Mouse (Mus musculus) lung, postnatal 0 days (tissue): ENCODE measurements around the gene Iqsec1. TPM values are rescaled to one million over a fixed set of nuclear protein-coding genes. Genes with fewer than 3 reads are reported as not detected.

Source experiments
- ATAC-seq: fragments of 200-750 bp; cut with Nextera tagmentation; 2 replicates; pipeline ENCODE4 v1.8.0; 2017; ENCODE audit warnings: moderate library complexity
- DNase-seq: peaks from one replicate; pipeline ENCODE4 v3.0.0-alpha.2; 2016; ENCODE audit warnings: low spot score
- H3K27ac ChIP-seq: fragments of 300-500 bp; sonication (generic); 2 replicates; pipeline ENCODE4 v1.5.1; 2014; ENCODE audit warnings: antibody characterized with exemption, mild to moderate bottlenecking, low read length, mixed read lengths
- H3K27me3 ChIP-seq: fragments of 300-500 bp; sonication (generic); replicated peaks from 2 replicates; pipeline ENCODE4 v1.6.1; 2014; ENCODE audit warnings: low read length, mixed read lengths; ENCODE audit not compliant: insufficient read depth
- H3K36me3 ChIP-seq: fragments of 300-500 bp; sonication (generic); 2 replicates; pipeline ENCODE4 v1.6.1; 2014; ENCODE audit warnings: low read length, mixed read lengths; ENCODE audit not compliant: insufficient read depth
- H3K4me1 ChIP-seq: fragments of 300-500 bp; sonication (generic); 2 replicates; pipeline ENCODE4 v1.6.1; 2014; ENCODE audit warnings: antibody characterized with exemption, low read depth, low read length, mixed read lengths; ENCODE audit not compliant: insufficient read depth
- H3K4me2 ChIP-seq: fragments of 300-500 bp; sonication (generic); replicated peaks from 2 replicates; pipeline ENCODE4 v1.6.1; 2014; ENCODE audit warnings: low read depth, mild to moderate bottlenecking, low read length, moderate library complexity, mixed read lengths
- H3K4me3 ChIP-seq: fragments of 300-500 bp; sonication (generic); 2 replicates; pipeline ENCODE4 v1.5.1; 2014; ENCODE audit warnings: low read depth, low read length
- H3K9ac ChIP-seq: fragments of 300-500 bp; sonication (generic); replicated peaks from 2 replicates; pipeline ENCODE4 v1.6.1; 2014; ENCODE audit warnings: low read depth, mild to moderate bottlenecking
- H3K9me3 ChIP-seq: fragments of 300-500 bp; sonication (generic); 2 replicates; pipeline ENCODE4 v1.6.1; 2016; ENCODE audit warnings: low read length, mixed read lengths
- CTCF ChIP-seq: IDR thresholded peaks from 2 replicates; pipeline ENCODE4 v1.5.1; 2016; ENCODE audit warnings: antibody characterized with exemption, mild to moderate bottlenecking
- EP300 ChIP-seq: IDR thresholded peaks from 2 replicates; pipeline ENCODE4 v1.6.1; 2016; ENCODE audit warnings: antibody characterized with exemption, mild to moderate bottlenecking, control low read depth
- WGBS: fragments of 180-500 bp; shearing (Covaris S2); extraction: QIAGEN DNeasy Blood & Tissue Kit; methylation state at CpG from one replicate; pipeline ENCODE4 v1.1.7; 2014; 5-methylcytosine and 5-hydroxymethylcytosine counted together
- polyA plus RNA-seq: library from polyadenylated mRNA; unstranded; fragments of >200 nt; fragmentation: Nextera tagmentation; extraction: Ambion mirVana; gene quantifications from 2 replicates; pipeline ENCODE4 v1.2.1, GENCODE M21; 2015

The Iqsec1 gene
- polyA plus RNA-seq, 1 experiment from 2014 or later = 18.6 TPM

GRCm38 (mm10) chr6:90819880-90820279 is 168.6 kb downstream of the Iqsec1 start:
- H3K4me3 ChIP-seq = no peak overlapping the region
- H3K4me2 ChIP-seq = no peak overlapping the region
- ATAC-seq (peak; percentile 49; the same call in 1 of the 2 replicates), DNase-seq (peak; percentile 36)
- TF ChIP-seq CTCF = peak; percentile 70
- no peak for TF ChIP-seq EP300
- 54% methylated on average over 2 of the region's 2 CpGs for WGBS
- H3K9ac ChIP-seq = no peak overlapping the region
- H3K36me3 ChIP-seq = no peaks in the 10 kb centered on the region
- no peaks in the 10 kb centered on the region for H3K9me3 ChIP-seq
- no peak overlapping the region for H3K27ac ChIP-seq
- no peaks in the 10 kb centered on the region for H3K4me1 ChIP-seq
- H3K27me3 ChIP-seq = no peaks in the 10 kb centered on the region

DNA sequence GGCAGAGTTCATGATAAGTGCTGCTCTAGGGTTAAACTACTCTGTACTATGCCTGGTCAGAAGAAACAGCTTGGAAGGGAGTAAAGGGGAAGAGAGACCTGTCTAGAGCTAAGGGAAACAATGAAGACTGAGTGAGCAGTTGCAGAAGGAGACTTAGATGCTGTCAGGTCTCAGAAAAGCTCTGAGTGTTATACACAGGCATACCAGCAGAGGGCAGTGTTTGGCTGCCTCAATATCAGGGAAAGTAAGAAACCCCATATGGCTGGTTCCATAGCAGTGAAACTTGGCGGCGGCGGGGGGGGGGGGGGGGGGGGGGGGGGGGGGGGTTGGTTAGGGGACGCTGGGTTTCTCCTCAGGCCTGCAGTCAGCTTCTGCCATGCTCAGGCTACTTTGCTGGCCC is 169.5 kb downstream of the Iqsec1 start:
- Histone ChIP-seq H3K4me3 (no peak overlapping the region), H3K9ac (no peak overlapping the region), H3K4me2 (no peak overlapping the region), H3K27me3 (no peaks in the 10 kb centered on the region), H3K36me3 (no peaks in the 10 kb centered on the region), H3K9me3 (no peaks in the 10 kb centered on the region), H3K4me1 (no peaks in the 10 kb centered on the region), H3K27ac (no peak overlapping the region)
- no peak for TF ChIP-seq EP300
- TF ChIP-seq CTCF = peak; percentile 88
- DNase-seq (peak; percentile 85), ATAC-seq (no peak)
- WGBS = 0% methylated on average over 1 of the region's 4 CpGs

DNA sequence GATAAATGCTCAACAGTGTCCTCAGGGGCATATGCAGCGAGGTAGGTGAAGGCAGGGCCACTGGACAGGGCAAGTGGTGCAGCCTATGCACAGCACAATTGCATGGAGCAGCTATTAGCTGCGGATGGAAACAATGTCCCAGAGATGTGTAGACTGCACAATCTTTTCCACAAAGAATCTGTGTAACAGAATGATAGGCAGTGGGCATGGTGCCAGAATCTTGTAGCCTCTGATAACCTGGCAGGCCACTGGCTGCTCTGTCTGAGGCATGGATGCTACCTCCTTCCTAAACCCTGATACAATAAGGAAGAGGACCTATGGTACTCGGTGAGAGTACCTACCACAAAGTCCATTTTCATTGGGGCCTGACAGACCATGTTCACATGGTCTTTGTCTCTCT is 171.9 kb downstream of the Iqsec1 start:
- no peaks in the 10 kb centered on the region for H3K27me3 ChIP-seq
- H3K27ac ChIP-seq = no peak overlapping the region
- H3K36me3 ChIP-seq = no peaks in the 10 kb centered on the region
- H3K4me1 ChIP-seq = no peaks in the 10 kb centered on the region
- ATAC-seq = no peak
- 72% methylated on average over 3 of the region's 3 CpGs for WGBS
- H3K9me3 ChIP-seq = no peaks in the 10 kb centered on the region
- no peak overlapping the region for H3K9ac ChIP-seq
- no peak overlapping the region for H3K4me2 ChIP-seq
- TF ChIP-seq EP300 (no peak), CTCF (no peak)
- no peak overlapping the region for H3K4me3 ChIP-seq
- DNase-seq = no peak

DNA sequence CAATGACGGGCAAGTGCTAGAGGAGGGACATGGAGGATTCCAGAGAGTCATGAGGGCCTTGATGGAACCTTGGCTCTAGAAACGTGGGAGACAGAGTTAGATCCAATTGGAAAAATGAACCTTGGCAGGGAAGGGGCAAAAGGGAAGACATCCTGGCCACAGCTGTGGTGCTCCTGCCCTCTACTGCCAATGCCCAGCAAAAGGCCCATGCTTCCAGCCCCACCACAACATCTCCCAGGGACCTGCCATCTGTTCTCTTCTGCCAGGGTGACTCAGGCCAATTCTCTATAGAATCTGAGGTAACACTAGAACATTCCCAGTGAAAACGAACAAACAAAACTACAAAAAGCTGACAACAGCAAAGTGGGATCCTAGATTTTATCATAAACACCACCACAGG is 173.1 kb downstream of the Iqsec1 start:
- no peak for ATAC-seq
- WGBS = 58% methylated on average over 3 of the region's 3 CpGs
- H3K4me3 ChIP-seq = no peak overlapping the region
- H3K27ac ChIP-seq = no peak overlapping the region
- H3K36me3 ChIP-seq = no peaks in the 10 kb centered on the region
- H3K4me2 ChIP-seq = no peak overlapping the region
- DNase-seq = no peak
- peak; percentile 27 for TF ChIP-seq CTCF
- TF ChIP-seq EP300 = no peak
- H3K9ac ChIP-seq = no peak overlapping the region
- no peaks in the 10 kb centered on the region for H3K27me3 ChIP-seq
- H3K4me1 ChIP-seq = no peaks in the 10 kb centered on the region
- H3K9me3 ChIP-seq = no peaks in the 10 kb centered on the region

DNA sequence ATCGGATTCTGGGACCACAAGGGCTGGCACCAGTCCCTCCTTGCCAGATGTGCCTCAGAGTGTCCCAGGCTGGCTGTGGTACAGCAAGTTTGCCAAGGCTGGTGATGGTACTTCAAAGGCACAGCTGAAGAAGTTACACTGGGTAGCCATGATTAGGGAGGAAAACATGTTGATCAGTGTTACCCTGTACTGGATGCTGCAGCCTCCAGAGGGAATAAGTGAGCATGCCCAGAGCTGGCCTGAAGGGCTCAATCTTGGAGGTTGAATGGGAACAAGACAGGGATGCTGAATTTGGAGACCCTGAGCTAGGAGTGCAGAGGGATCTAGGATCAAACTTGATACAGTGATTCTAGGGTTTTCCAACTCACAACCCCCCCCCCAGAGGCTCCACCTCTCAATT is 175.0 kb downstream of the Iqsec1 start:
- DNase-seq (no peak), ATAC-seq (no peak)
- no peak for TF ChIP-seq EP300
- TF ChIP-seq CTCF = no peak
- H3K4me1 ChIP-seq = no peaks in the 10 kb centered on the region
- H3K4me2 ChIP-seq = no peak overlapping the region
- H3K9ac ChIP-seq = no peak overlapping the region
- H3K36me3 ChIP-seq = no peaks in the 10 kb centered on the region
- no peak overlapping the region for H3K27ac ChIP-seq
- H3K9me3 ChIP-seq = no peaks in the 10 kb centered on the region
- H3K27me3 ChIP-seq = no peaks in the 10 kb centered on the region
- WGBS = 36% methylated on average over 1 of the region's 1 CpGs
- no peak overlapping the region for H3K4me3 ChIP-seq

DNA sequence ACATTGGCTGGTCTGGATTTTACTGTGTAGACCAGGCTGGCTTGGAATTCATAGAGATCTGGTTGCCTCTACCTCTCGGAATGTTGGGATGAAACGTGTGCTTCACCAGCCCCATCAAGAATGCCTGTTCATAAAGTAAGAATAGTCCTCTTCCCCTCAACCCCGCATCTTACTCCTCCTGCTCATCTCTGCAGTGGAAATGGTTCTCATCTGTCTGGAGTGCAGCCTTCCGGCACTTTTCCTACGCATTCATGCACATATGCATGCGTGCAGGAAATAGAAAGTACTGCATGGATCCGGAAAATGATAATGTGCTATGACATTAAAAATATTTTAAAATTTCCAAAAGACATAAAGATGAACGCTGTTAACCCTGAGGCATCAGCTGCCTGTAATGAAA is 175.9 kb downstream of the Iqsec1 start:
- no peaks in the 10 kb centered on the region for H3K9me3 ChIP-seq
- no peak overlapping the region for H3K9ac ChIP-seq
- H3K4me2 ChIP-seq = no peak overlapping the region
- no peaks in the 10 kb centered on the region for H3K36me3 ChIP-seq
- TF ChIP-seq EP300 = no peak
- TF ChIP-seq CTCF = no peak
- no peak overlapping the region for H3K27ac ChIP-seq
- ATAC-seq = no peak
- no peaks in the 10 kb centered on the region for H3K4me1 ChIP-seq
- H3K4me3 ChIP-seq = no peak overlapping the region
- WGBS = 80% methylated on average over 8 of the region's 8 CpGs
- no peak for DNase-seq
- no peaks in the 10 kb centered on the region for H3K27me3 ChIP-seq

DNA sequence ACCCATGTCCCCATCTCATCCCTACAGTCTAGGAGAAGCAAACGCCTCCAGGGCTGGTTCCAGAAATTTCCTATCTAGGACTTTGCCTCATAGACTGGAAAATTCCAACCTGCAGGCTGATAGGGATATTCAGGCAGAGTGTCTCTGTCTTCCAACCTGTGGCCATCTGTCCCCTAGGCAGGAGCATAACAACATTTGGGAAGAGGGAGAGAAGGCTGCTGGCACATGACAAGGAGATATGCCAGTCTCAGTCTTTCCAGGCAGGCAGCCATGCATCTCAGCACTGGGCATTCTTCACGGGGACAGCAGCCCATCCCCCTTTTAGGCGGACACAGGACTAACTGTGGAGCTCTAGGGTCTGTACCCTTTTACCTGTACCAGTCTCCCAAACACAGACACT is 176.4 kb downstream of the Iqsec1 start:
- Histone ChIP-seq H3K36me3 (no peaks in the 10 kb centered on the region), H3K4me2 (no peak overlapping the region), H3K9me3 (no peaks in the 10 kb centered on the region), H3K4me1 (no peaks in the 10 kb centered on the region), H3K27me3 (no peaks in the 10 kb centered on the region), H3K9ac (no peak overlapping the region), H3K4me3 (no peak overlapping the region), H3K27ac (no peak overlapping the region)
- TF ChIP-seq EP300 = no peak
- no peak for TF ChIP-seq CTCF
- DNase-seq (no peak), ATAC-seq (no peak)
- 60% methylated on average over 3 of the region's 3 CpGs for WGBS
